Mouse (Mus musculus) E14TG2a.4 (cell line): Measurements from ENCODE around the gene Wt1.

Experiments
- CTCF ChIP-seq: conservative IDR thresholded peaks from 2 replicates; pipeline ENCODE4 v1.5.1; 2014; ENCODE audit warnings: low read length
- NANOG ChIP-seq: IDR thresholded peaks from 2 replicates; pipeline ENCODE4 v1.6.1; 2014; ENCODE audit warnings: borderline replicate concordance, low read length, mixed read lengths

DNA sequence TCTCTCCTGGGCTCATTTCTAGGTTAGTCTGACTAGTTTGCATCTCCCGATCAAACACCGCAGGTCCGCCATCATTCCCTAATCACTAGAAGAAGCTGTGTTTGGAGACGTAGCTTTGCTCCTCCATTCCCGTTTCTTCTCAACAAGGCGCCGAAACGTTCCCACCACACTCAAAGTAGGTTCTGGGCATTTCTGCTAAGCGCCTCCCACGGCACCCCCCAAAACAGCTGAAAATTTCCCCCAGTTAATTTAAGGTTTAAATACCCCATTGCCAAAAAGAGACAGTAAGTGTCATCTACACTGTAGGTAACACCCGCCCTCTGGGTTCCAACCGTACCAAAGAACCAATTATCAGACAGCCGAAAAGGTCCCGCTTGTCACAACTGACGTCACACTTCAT, 688 bp upstream of the Wt1 start:
- TF ChIP-seq CTCF (no peak), NANOG (no peak)
